In the genomic region with DNA sequence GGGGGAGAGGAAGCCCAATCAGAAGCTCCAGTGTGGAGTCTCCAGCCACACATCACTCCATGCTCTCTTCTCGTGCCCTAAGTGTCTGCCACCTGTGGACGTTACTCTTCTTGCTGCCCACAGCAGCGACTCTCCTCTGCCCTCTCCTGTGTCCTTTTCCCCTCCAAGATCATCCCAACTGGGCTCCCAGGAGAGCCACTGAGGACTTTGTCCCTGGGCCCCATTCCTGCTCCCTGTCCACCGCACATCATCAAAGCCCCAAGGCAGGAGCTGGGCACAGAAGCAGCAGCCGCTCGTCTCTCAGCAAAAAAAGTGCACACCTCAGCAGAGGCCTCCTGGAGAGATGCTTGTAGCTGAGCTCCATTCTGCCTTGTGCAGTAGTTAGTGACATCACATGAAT, we compare ENCODE assay signal across 17 mouse cellular contexts. TPM values are rescaled to one million over a fixed set of nuclear protein-coding genes. Genes with fewer than 3 reads are reported as not detected.
"Had no signal": no experiment of that assay in that cellular context is flagged by ENCODE, and none has a peak within 500 bp of the region (broad histone marks: within the 10 kb centered on the region; RNA-seq: fewer than 3 reads in every experiment).

No protein-coding gene starts in this region.

- H3K4me2 ChIP-seq: neural tube, embryonic 13.5 days; neural tube, embryonic 15.5 days; stomach, embryonic 15.5 days had no signal

- DNase-seq: retina, postnatal 1 day; right cerebral cortex, adult 18-20 months; right cerebral cortex, postnatal 14 days; right cerebral cortex, postnatal 25 days; right cerebral cortex, postnatal 4 days; spleen, adult 18-20 months; thymus, adult 18-20 months; thymus, adult 2 months; thymus, postnatal 14 days; thymus, postnatal 25 days; thymus, postnatal 36 days; thymus, postnatal 4 days had no signal

- H3K4me3 ChIP-seq: neural tube, embryonic 13.5 days; neural tube, embryonic 15.5 days; stomach, embryonic 15.5 days had no signal

- H3K9ac ChIP-seq: neural tube, embryonic 13.5 days; neural tube, embryonic 15.5 days; stomach, embryonic 15.5 days had no signal

- H3K27me3 ChIP-seq: neural tube, embryonic 13.5 days; neural tube, embryonic 15.5 days; stomach, embryonic 15.5 days had no signal

- H3K9me3 ChIP-seq: neural tube, embryonic 13.5 days; neural tube, embryonic 15.5 days; stomach, embryonic 15.5 days had no signal

- H3K4me1 ChIP-seq: neural tube, embryonic 13.5 days; neural tube, embryonic 15.5 days; stomach, embryonic 15.5 days had no signal

- H3K27ac ChIP-seq: neural tube, embryonic 13.5 days; neural tube, embryonic 15.5 days; stomach, embryonic 15.5 days; stomach, postnatal 0 days had no signal

- H3K36me3 ChIP-seq: neural tube, embryonic 13.5 days; neural tube, embryonic 15.5 days; stomach, embryonic 15.5 days had no signal

RNA-seq across cellular contexts. Expression of gene Fam161a, which starts 7.7 kb away (rescaled TPM):
- polyA plus RNA-seq: small intestine, adult 2 months had no signal

RNA-seq across cellular contexts. Expression of gene Gm28048, which starts 33.1 kb away (rescaled TPM):
- polyA plus RNA-seq: small intestine, adult 2 months; thymus, adult 2 months had no signal
